Mouse (Mus musculus) lung, postnatal 0 days (tissue): Measurements from ENCODE around the gene Atp5b. TPM values are rescaled to one million over a fixed set of nuclear protein-coding genes. Genes with fewer than 3 reads are reported as not detected.

Experiments
- ATAC-seq: fragments of 200-750 bp; cut with Nextera tagmentation; 2 replicates; pipeline ENCODE4 v1.8.0; 2017; ENCODE audit warnings: moderate library complexity
- DNase-seq: peaks from one replicate; pipeline ENCODE4 v3.0.0-alpha.2; 2016; ENCODE audit warnings: low spot score
- H3K27ac ChIP-seq: fragments of 300-500 bp; sonication (generic); 2 replicates; pipeline ENCODE4 v1.5.1; 2014; ENCODE audit warnings: antibody characterized with exemption, mild to moderate bottlenecking, low read length, mixed read lengths
- H3K27me3 ChIP-seq: fragments of 300-500 bp; sonication (generic); replicated peaks from 2 replicates; pipeline ENCODE4 v1.6.1; 2014; ENCODE audit warnings: low read length, mixed read lengths; ENCODE audit not compliant: insufficient read depth
- H3K36me3 ChIP-seq: fragments of 300-500 bp; sonication (generic); 2 replicates; pipeline ENCODE4 v1.6.1; 2014; ENCODE audit warnings: low read length, mixed read lengths; ENCODE audit not compliant: insufficient read depth
- H3K4me1 ChIP-seq: fragments of 300-500 bp; sonication (generic); 2 replicates; pipeline ENCODE4 v1.6.1; 2014; ENCODE audit warnings: antibody characterized with exemption, low read depth, low read length, mixed read lengths; ENCODE audit not compliant: insufficient read depth
- H3K4me2 ChIP-seq: fragments of 300-500 bp; sonication (generic); replicated peaks from 2 replicates; pipeline ENCODE4 v1.6.1; 2014; ENCODE audit warnings: low read depth, mild to moderate bottlenecking, low read length, moderate library complexity, mixed read lengths
- H3K4me3 ChIP-seq: fragments of 300-500 bp; sonication (generic); 2 replicates; pipeline ENCODE4 v1.5.1; 2014; ENCODE audit warnings: low read depth, low read length
- H3K9ac ChIP-seq: fragments of 300-500 bp; sonication (generic); replicated peaks from 2 replicates; pipeline ENCODE4 v1.6.1; 2014; ENCODE audit warnings: low read depth, mild to moderate bottlenecking
- H3K9me3 ChIP-seq: fragments of 300-500 bp; sonication (generic); 2 replicates; pipeline ENCODE4 v1.6.1; 2016; ENCODE audit warnings: low read length, mixed read lengths
- CTCF ChIP-seq: IDR thresholded peaks from 2 replicates; pipeline ENCODE4 v1.5.1; 2016; ENCODE audit warnings: antibody characterized with exemption, mild to moderate bottlenecking
- EP300 ChIP-seq: IDR thresholded peaks from 2 replicates; pipeline ENCODE4 v1.6.1; 2016; ENCODE audit warnings: antibody characterized with exemption, mild to moderate bottlenecking, control low read depth
- WGBS: fragments of 180-500 bp; shearing (Covaris S2); extraction: QIAGEN DNeasy Blood & Tissue Kit; methylation state at CpG from one replicate; pipeline ENCODE4 v1.1.7; 2014; 5-methylcytosine and 5-hydroxymethylcytosine counted together
- polyA plus RNA-seq: library from polyadenylated mRNA; unstranded; fragments of >200 nt; fragmentation: Nextera tagmentation; extraction: Ambion mirVana; gene quantifications from 2 replicates; pipeline ENCODE4 v1.2.1, GENCODE M21; 2015

Gene Atp5b
- polyA plus RNA-seq, 1 experiment from 2014 or later = 1,155 TPM

GRCm38 (mm10) chr10:128041636-128042035, 41.4 kb upstream of the Atp5b start:
- Histone ChIP-seq H3K27me3 (no peaks in the 10 kb centered on the region), H3K4me3 (no peak overlapping the region), H3K9ac (no peak overlapping the region), H3K4me2 (no peak overlapping the region), H3K36me3 (peaks cover 24% of the 10 kb centered on the region; the same call in 1 of the 2 replicates), H3K4me1 (peaks cover 13% of the 10 kb centered on the region; the same call in 1 of the 2 replicates), H3K27ac (no peak overlapping the region), H3K9me3 (no peaks in the 10 kb centered on the region)
- TF ChIP-seq CTCF = no peak
- TF ChIP-seq EP300 = no peak
- DNase-seq = no peak
- ATAC-seq = no peak
- 66% methylated on average over 4 of the region's 4 CpGs for WGBS

- Histone ChIP-seq H3K4me2 (no peak overlapping the region), H3K9ac (no peak overlapping the region), H3K27me3 (no peaks in the 10 kb centered on the region), H3K4me3 (no peak overlapping the region), H3K36me3 (peaks cover 27% of the 10 kb centered on the region; the same call in 1 of the 2 replicates), H3K4me1 (peaks cover 8% of the 10 kb centered on the region; the same call in 1 of the 2 replicates), H3K9me3 (no peaks in the 10 kb centered on the region), H3K27ac (no peak overlapping the region)
- 89% methylated on average over 3 of the region's 3 CpGs for WGBS
- no peak for DNase-seq
- ATAC-seq = no peak
- TF ChIP-seq CTCF (no peak), EP300 (no peak)
These were observed 40.6 kb upstream of the Atp5b start for GRCm38 (mm10) chr10:128042466-128042865.

- no peak overlapping the region for H3K9ac ChIP-seq
- TF ChIP-seq CTCF (no peak), EP300 (no peak)
- H3K9me3 ChIP-seq = no peaks in the 10 kb centered on the region
- H3K27ac ChIP-seq = no peak overlapping the region
- WGBS = 54% methylated on average over 3 of the region's 3 CpGs
- H3K36me3 ChIP-seq = peaks cover 31% of the 10 kb centered on the region; the same call in 1 of the 2 replicates
- H3K4me3 ChIP-seq = no peak overlapping the region
- peaks cover 7% of the 10 kb centered on the region; the same call in 1 of the 2 replicates for H3K4me1 ChIP-seq
- DNase-seq = no peak
- H3K4me2 ChIP-seq = no peak overlapping the region
- H3K27me3 ChIP-seq = no peaks in the 10 kb centered on the region
- ATAC-seq = no peak
These were observed 39.8 kb upstream of the Atp5b start for GRCm38 (mm10) chr10:128043041-128043835.

- Histone ChIP-seq H3K27ac (no peak overlapping the region), H3K27me3 (no peaks in the 10 kb centered on the region), H3K4me1 (no peaks in the 10 kb centered on the region), H3K9ac (no peak overlapping the region), H3K4me3 (no peak overlapping the region), H3K9me3 (no peaks in the 10 kb centered on the region), H3K36me3 (peaks cover 38% of the 10 kb centered on the region; the same call in 1 of the 2 replicates), H3K4me2 (no peak overlapping the region)
- WGBS = 97% methylated on average over 8 of the region's 8 CpGs
- ATAC-seq (no peak), DNase-seq (no peak)
- TF ChIP-seq EP300 = no peak
- no peak for TF ChIP-seq CTCF
These were observed 34.9 kb upstream of the Atp5b start for GRCm38 (mm10) chr10:128048157-128048556.

- Histone ChIP-seq H3K9ac (no peak overlapping the region), H3K4me2 (no peak overlapping the region), H3K36me3 (peaks cover 33% of the 10 kb centered on the region; the same call in 1 of the 2 replicates), H3K27me3 (no peaks in the 10 kb centered on the region), H3K27ac (no peak overlapping the region), H3K4me1 (no peaks in the 10 kb centered on the region), H3K9me3 (no peaks in the 10 kb centered on the region), H3K4me3 (no peak overlapping the region)
- ATAC-seq = no peak
- WGBS = 100% methylated on average over 2 of the region's 2 CpGs
- DNase-seq = no peak
- TF ChIP-seq EP300 = no peak
- no peak for TF ChIP-seq CTCF
These were observed 33.3 kb upstream of the Atp5b start for GRCm38 (mm10) chr10:128049741-128050140.

- Histone ChIP-seq H3K36me3 (peaks cover 33% of the 10 kb centered on the region; the same call in 1 of the 2 replicates), H3K27me3 (no peaks in the 10 kb centered on the region), H3K9ac (no peak overlapping the region), H3K4me1 (no peaks in the 10 kb centered on the region), H3K27ac (no peak overlapping the region), H3K4me2 (no peak overlapping the region), H3K4me3 (no peak overlapping the region), H3K9me3 (no peaks in the 10 kb centered on the region)
- WGBS = 81% methylated on average over 2 of the region's 2 CpGs
- ATAC-seq = no peak
- no peak for DNase-seq
- TF ChIP-seq CTCF = no peak
These were observed 32.7 kb upstream of the Atp5b start for GRCm38 (mm10) chr10:128050355-128050754.
